Mouse (Mus musculus): Measurements from ENCODE around the gene Ccdc102a. TPM values are rescaled to one million over a fixed set of nuclear protein-coding genes. Genes with fewer than 3 reads are reported as not detected.

The Ccdc102a gene
- polyA plus RNA-seq (2016; fragmentation: Nextera tagmentation; extraction: Ambion mirVana) = 9.1 and 10.0 TPM in 2 replicates

GRCm38 (mm10) chr8:94917851-94918495, at the start of gene Ccdc102a:
TSS of gene Ccdc102a (minus strand) at chr8:94918098.
- peak within 1 kb of the TSS; percentile 79 for H3K9ac ChIP-seq
- peak within 1 kb of the TSS; percentile 69 for H3K27ac ChIP-seq
- peak within 1 kb of the TSS; percentile 75 for H3K4me3 ChIP-seq
- H3K36me3 ChIP-seq = peaks cover 4% of the 10 kb centered on the region; the same call in 1 of the 2 replicates
- no peaks in the 10 kb centered on the region for H3K9me3 ChIP-seq (replicated peaks)
- H3K27me3 ChIP-seq (replicated peaks) = peaks cover 24% of the 10 kb centered on the region
- peaks cover 87% of the 10 kb centered on the region for H3K4me1 ChIP-seq
- H3K4me2 ChIP-seq = peak within 1 kb of the TSS; percentile 97
- 3% methylated on average over 50 of the region's 51 CpGs for WGBS (ENCODE audit: insufficient replicate concordance)
- ATAC-seq = peak; percentile 27

- Histone ChIP-seq H3K9me3 (replicated peaks) (no peaks in the 10 kb centered on the region), H3K4me1 (peaks cover 89% of the 10 kb centered on the region), H3K27me3 (replicated peaks) (no peaks in the 10 kb centered on the region), H3K4me2 (no peak overlapping the region), H3K27ac (peak overlapping the region; percentile 98), H3K9ac (no peak overlapping the region), H3K36me3 (no peaks in the 10 kb centered on the region), H3K4me3 (no peak overlapping the region)
- 38% methylated on average over 3 of the region's 3 CpGs for WGBS (ENCODE audit: insufficient replicate concordance)
- no peak for ATAC-seq
Measured at GRCm38 (mm10) chr8:94967554-94967953, 49.7 kb upstream of the Ccdc102a start.

GRCm38 (mm10) chr8:94967071-94967470, 49.2 kb upstream of the Ccdc102a start:
- WGBS (ENCODE audit: insufficient replicate concordance) = 33% methylated on average over 4 of the region's 4 CpGs
- Histone ChIP-seq H3K36me3 (no peaks in the 10 kb centered on the region), H3K4me2 (0 out of 2 replicates have a peak overlapping the region, but pooled peaks have one; percentile 3), H3K4me1 (peaks cover 94% of the 10 kb centered on the region), H3K4me3 (no peak overlapping the region), H3K27me3 (replicated peaks) (no peaks in the 10 kb centered on the region), H3K27ac (peak overlapping the region; percentile 98), H3K9ac (peak overlapping the region; percentile 43), H3K9me3 (replicated peaks) (no peaks in the 10 kb centered on the region)
- no peak for ATAC-seq

- Histone ChIP-seq H3K9ac (peak overlapping the region; percentile 43), H3K36me3 (no peaks in the 10 kb centered on the region), H3K4me2 (0 out of 2 replicates have a peak overlapping the region, but pooled peaks have one; percentile 3), H3K27me3 (replicated peaks) (no peaks in the 10 kb centered on the region), H3K9me3 (replicated peaks) (no peaks in the 10 kb centered on the region), H3K27ac (peak overlapping the region; percentile 98), H3K4me1 (peaks cover 97% of the 10 kb centered on the region), H3K4me3 (no peak overlapping the region)
- ATAC-seq = no peak
- 5% methylated on average over 7 of the region's 7 CpGs for WGBS (ENCODE audit: insufficient replicate concordance)
Measured at GRCm38 (mm10) chr8:94966578-94966977, 48.7 kb upstream of the Ccdc102a start.

- Histone ChIP-seq H3K27me3 (replicated peaks) (no peaks in the 10 kb centered on the region), H3K4me1 (peaks cover 88% of the 10 kb centered on the region), H3K4me3 (peak overlapping the region; percentile 37), H3K9me3 (replicated peaks) (no peaks in the 10 kb centered on the region), H3K9ac (peak overlapping the region; percentile 67), H3K4me2 (peak overlapping the region; percentile 58), H3K27ac (peak overlapping the region; percentile 98), H3K36me3 (no peaks in the 10 kb centered on the region)
- peak; percentile 95 for ATAC-seq
- WGBS (ENCODE audit: insufficient replicate concordance) = 6% methylated on average over 10 of the region's 10 CpGs
Measured at GRCm38 (mm10) chr8:94964828-94965227, 46.9 kb upstream of the Ccdc102a start.

GRCm38 (mm10) chr8:94962201-94962600, 44.3 kb upstream of the Ccdc102a start:
- Histone ChIP-seq H3K27me3 (replicated peaks) (no peaks in the 10 kb centered on the region), H3K4me2 (no peak overlapping the region), H3K4me3 (no peak overlapping the region), H3K9ac (peak overlapping the region; percentile 23; the same call in 1 of the 2 replicates), H3K9me3 (replicated peaks) (no peaks in the 10 kb centered on the region), H3K36me3 (no peaks in the 10 kb centered on the region), H3K4me1 (peaks cover 68% of the 10 kb centered on the region), H3K27ac (peak overlapping the region; percentile 98)
- WGBS (ENCODE audit: insufficient replicate concordance) = 74% methylated on average over 1 of the region's 1 CpGs
- ATAC-seq = no peak

GRCm38 (mm10) chr8:94956078-94956574, 38.2 kb upstream of the Ccdc102a start:
- Histone ChIP-seq H3K9me3 (replicated peaks) (no peaks in the 10 kb centered on the region), H3K4me3 (no peak overlapping the region), H3K9ac (no peak overlapping the region), H3K4me2 (no peak overlapping the region), H3K27me3 (replicated peaks) (no peaks in the 10 kb centered on the region), H3K36me3 (no peaks in the 10 kb centered on the region), H3K4me1 (peaks cover 50% of the 10 kb centered on the region), H3K27ac (peak overlapping the region; percentile 86)
- ATAC-seq = peak; percentile 28; the same call in 1 of the 2 replicates
- 79% methylated on average over 1 of the region's 1 CpGs for WGBS (ENCODE audit: insufficient replicate concordance)

GRCm38 (mm10) chr8:94954921-94955758, 37.2 kb upstream of the Ccdc102a start:
- Histone ChIP-seq H3K9ac (peak overlapping the region; percentile 44; the same call in 1 of the 2 replicates), H3K27me3 (replicated peaks) (no peaks in the 10 kb centered on the region), H3K27ac (peak overlapping the region; percentile 86), H3K4me3 (peak overlapping the region; percentile 2; the same call in 1 of the 2 replicates), H3K4me2 (peak overlapping the region; percentile 41), H3K36me3 (no peaks in the 10 kb centered on the region), H3K9me3 (replicated peaks) (no peaks in the 10 kb centered on the region), H3K4me1 (peaks cover 47% of the 10 kb centered on the region)
- WGBS (ENCODE audit: insufficient replicate concordance) = 9% methylated on average over 9 of the region's 9 CpGs
- ATAC-seq = peak; percentile 76

GRCm38 (mm10) chr8:94954368-94954737, 36.5 kb upstream of the Ccdc102a start:
- no peak for ATAC-seq
- Histone ChIP-seq H3K4me3 (no peak overlapping the region), H3K27me3 (replicated peaks) (no peaks in the 10 kb centered on the region), H3K4me2 (peak overlapping the region; percentile 41; the same call in 1 of the 2 replicates), H3K36me3 (no peaks in the 10 kb centered on the region), H3K4me1 (peaks cover 45% of the 10 kb centered on the region), H3K9me3 (replicated peaks) (no peaks in the 10 kb centered on the region), H3K9ac (peak overlapping the region; percentile 44; the same call in 1 of the 2 replicates), H3K27ac (peak overlapping the region; percentile 86)
- WGBS (ENCODE audit: insufficient replicate concordance) = 73% methylated on average over 7 of the region's 7 CpGs

GRCm38 (mm10) chr8:94953624-94954367, 35.9 kb upstream of the Ccdc102a start:
- Histone ChIP-seq H3K4me2 (peak overlapping the region; percentile 41; the same call in 1 of the 2 replicates), H3K4me1 (peaks cover 41% of the 10 kb centered on the region), H3K9ac (peak overlapping the region; percentile 44), H3K4me3 (no peak overlapping the region), H3K36me3 (no peaks in the 10 kb centered on the region), H3K27me3 (replicated peaks) (no peaks in the 10 kb centered on the region), H3K27ac (peak overlapping the region; percentile 86), H3K9me3 (replicated peaks) (no peaks in the 10 kb centered on the region)
- peak; percentile 24 for ATAC-seq
- 35% methylated on average over 7 of the region's 7 CpGs for WGBS (ENCODE audit: insufficient replicate concordance)

- no peak overlapping the region for H3K27ac ChIP-seq
- peaks cover 41% of the 10 kb centered on the region for H3K4me1 ChIP-seq
- 77% methylated on average over 5 of the region's 5 CpGs for WGBS (ENCODE audit: insufficient replicate concordance)
- H3K9me3 ChIP-seq (replicated peaks) = no peaks in the 10 kb centered on the region
- no peak overlapping the region for H3K4me3 ChIP-seq
- no peak overlapping the region for H3K4me2 ChIP-seq
- no peak overlapping the region for H3K9ac ChIP-seq
- no peak for ATAC-seq
- H3K36me3 ChIP-seq = no peaks in the 10 kb centered on the region
- H3K27me3 ChIP-seq (replicated peaks) = no peaks in the 10 kb centered on the region
Measured at GRCm38 (mm10) chr8:94952086-94952485, 34.2 kb upstream of the Ccdc102a start.
